Mouse (Mus musculus) erythroblast, embryonic 14.5 days (primary cell): ENCODE data around the gene Matn3.

Experiments used
- GATA1 ChIP-seq: IDR thresholded peaks from 2 replicates; pipeline ENCODE4 v1.6.1; 2012; ENCODE audit warnings: low read length, inconsistent platforms, mixed read lengths
- TAL1 ChIP-seq: IDR thresholded peaks from 3 replicates; pipeline ENCODE4 v1.6.1; 2012; ENCODE audit warnings: low read length, inconsistent platforms, mixed read lengths

DNA sequence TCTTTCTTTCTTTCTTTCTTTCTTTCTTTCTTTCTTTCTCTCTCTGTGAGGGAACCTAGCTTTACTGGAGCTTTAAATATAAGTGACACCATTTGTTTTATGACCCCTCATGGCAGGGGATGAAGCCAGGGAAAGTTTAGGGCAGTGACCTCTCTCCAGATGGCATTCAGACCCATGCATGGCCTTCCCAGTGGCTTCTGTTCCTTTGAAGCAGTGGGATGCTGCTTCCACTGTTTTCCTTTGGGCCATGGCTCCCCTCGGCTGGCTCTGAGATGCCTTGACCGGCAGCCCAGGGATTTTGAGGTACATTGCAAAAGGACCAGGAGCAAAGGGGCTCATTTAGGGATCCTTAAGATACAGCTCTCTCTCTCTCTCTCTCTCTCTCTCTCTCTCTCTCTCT is 45.8 kb upstream of the Matn3 start:
- TF ChIP-seq GATA1 (no peak), TAL1 (no peak)
